Mouse (Mus musculus): ENCODE measurements around the gene Atp6v0e. TPM values are rescaled to one million over a fixed set of nuclear protein-coding genes. Genes with fewer than 3 reads are reported as not detected.

Gene Atp6v0e
- polyA plus RNA-seq, 1 experiment = 119 TPM

GRCm38 (mm10) chr17:26742581-26742980 lies 79.5 kb downstream of the Atp6v0e start:
- H3K27me3 ChIP-seq (ENCODE audit: control insufficient read depth, insufficient read depth, low read length) = no peaks in the 10 kb centered on the region
- no peaks in the 10 kb centered on the region for H3K4me1 ChIP-seq (ENCODE audit: control insufficient read depth, insufficient read depth, insufficient read length, low read length)
- TF ChIP-seq POLR2A (IDR thresholded peaks at IDR 0.05; ENCODE audit: low read depth, low read length) = no peak
- no peak for TF ChIP-seq CTCF (IDR thresholded peaks at IDR 0.05; ENCODE audit: extremely low read depth, insufficient read length, insufficient replicate concordance, low read depth, low read length)
- no peak overlapping the region for H3K27ac ChIP-seq (ENCODE audit: insufficient read depth, low read depth, low read length)
- 78% methylated on average over 4 of the region's 4 CpGs for WGBS
- no peak overlapping the region for H3K4me3 ChIP-seq (ENCODE audit: low read depth, low read length)
- H3K36me3 ChIP-seq (ENCODE audit: control insufficient read depth, insufficient read depth, low read length) = peaks cover 20% of the 10 kb centered on the region

DNA sequence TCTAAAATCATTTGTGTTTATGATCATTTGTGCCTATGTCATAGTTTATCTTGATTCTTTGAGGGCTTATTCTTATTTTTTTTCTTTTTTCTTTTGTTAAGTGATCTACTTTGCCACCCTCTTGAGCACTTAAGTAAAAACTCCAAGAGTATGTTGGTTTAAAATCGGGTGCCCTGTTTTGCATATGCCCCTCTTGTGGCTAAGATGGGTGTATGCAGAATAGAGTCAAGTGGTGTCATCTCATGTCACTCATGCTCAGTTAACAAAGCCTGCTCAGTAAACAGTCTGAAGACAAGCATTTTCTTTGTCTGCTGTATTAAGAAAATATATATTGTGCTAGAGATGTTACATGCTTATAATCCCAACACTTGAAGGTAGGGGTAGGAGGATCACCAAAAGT lies 80.3 kb downstream of the Atp6v0e start:
- peaks cover 20% of the 10 kb centered on the region for H3K36me3 ChIP-seq (ENCODE audit: control insufficient read depth, insufficient read depth, low read length)
- no peaks in the 10 kb centered on the region for H3K27me3 ChIP-seq (ENCODE audit: control insufficient read depth, insufficient read depth, low read length)
- no peak for TF ChIP-seq POLR2A (IDR thresholded peaks at IDR 0.05; ENCODE audit: low read depth, low read length)
- TF ChIP-seq CTCF (IDR thresholded peaks at IDR 0.05; ENCODE audit: extremely low read depth, insufficient read length, insufficient replicate concordance, low read depth, low read length) = no peak
- H3K27ac ChIP-seq (ENCODE audit: insufficient read depth, low read depth, low read length) = no peak overlapping the region
- 67% methylated on average over 1 of the region's 1 CpGs for WGBS
- H3K4me3 ChIP-seq (ENCODE audit: low read depth, low read length) = no peak overlapping the region
- no peaks in the 10 kb centered on the region for H3K4me1 ChIP-seq (ENCODE audit: control insufficient read depth, insufficient read depth, insufficient read length, low read length)

Other genes with a start within 250 kb of the Atp6v0e start
- 39.3 and 79.7 TPM in 2 replicates for gene Neurl1b, start 248.4 kb upstream of the Atp6v0e start, polyA plus RNA-seq (2012; rRNA removed)
- gene Ergic1, start 101.7 kb upstream of the Atp6v0e start, polyA plus RNA-seq (2012; rRNA removed) = 64.7 and 68.6 TPM in 2 replicates
- gene Dusp1, start 101.1 kb upstream of the Atp6v0e start, polyA plus RNA-seq (2012; rRNA removed) = 28.1 and 33.5 TPM in 2 replicates
- gene Crebrf, start 52.4 kb downstream of the Atp6v0e start, polyA plus RNA-seq (2012; rRNA removed) = 0.58 and 2.8 TPM in 2 replicates
- 9.7 and 14.4 TPM in 2 replicates for gene Bnip1, start 117.8 kb downstream of the Atp6v0e start, polyA plus RNA-seq (2012; rRNA removed)
- gene Nkx2-5, start 181.8 kb downstream of the Atp6v0e start, polyA plus RNA-seq (2012; rRNA removed) = 0.11 and 3.5 TPM in 2 replicates